Mouse (Mus musculus) olfactory bulb, adult 2 months (tissue): ENCODE results near the gene Cpa2.

Source experiments
- CTCF ChIP-seq: fragments of 200-500 bp; IDR thresholded peaks from 2 replicates; pipeline ENCODE4 v1.5.1; 2012; ENCODE audit warnings: low read depth, mild to moderate bottlenecking, low read length, moderate library complexity; ENCODE audit not compliant: insufficient read depth
- POLR2A ChIP-seq: fragments of 200-500 bp; IDR thresholded peaks from 2 replicates; pipeline ENCODE4 v1.6.1; 2012; ENCODE audit warnings: mild to moderate bottlenecking, low read depth, low read length, moderate library complexity; ENCODE audit not compliant: insufficient read depth

DNA sequence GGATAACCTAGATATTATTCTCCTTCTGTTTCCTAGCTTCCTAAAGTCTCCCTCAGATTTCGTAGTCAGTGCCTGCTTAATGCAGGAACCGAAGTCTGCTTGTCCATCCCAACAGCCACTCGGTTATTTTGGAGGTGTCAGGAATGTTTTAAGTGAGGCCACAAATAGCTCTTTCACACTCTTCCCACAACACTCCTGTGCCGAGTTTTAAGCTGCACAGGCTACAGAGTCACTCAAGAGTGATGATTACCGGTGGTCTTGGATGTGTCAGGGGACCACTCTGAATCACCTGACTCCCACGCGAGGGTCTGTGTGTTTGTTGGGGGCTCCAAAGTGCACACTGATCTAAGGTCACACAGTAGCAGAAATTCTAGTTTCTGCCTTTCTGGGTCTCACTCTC, 4.3 kb downstream of the Cpa2 start:
- TF ChIP-seq POLR2A: no peak
- TF ChIP-seq CTCF: no peak
